Mouse (Mus musculus) myocyte (in vitro differentiated cells): ENCODE data around the gene E030018B13Rik. TPM values are rescaled to one million over a fixed set of nuclear protein-coding genes. Genes with fewer than 3 reads are reported as not detected.
A peak's percentile ranks its signal among the peaks of the same experiment; 100 is the strongest.

Experiments
- H3K27me3 ChIP-seq: one replicate; pipeline ENCODE4 v1.6.1; 2011; ENCODE audit not compliant: control insufficient read depth, insufficient read depth, insufficient read length
- H3K36me3 ChIP-seq: one replicate; pipeline ENCODE4 v1.6.1; 2011; ENCODE audit not compliant: control insufficient read depth, insufficient read depth
- H3K4me2 ChIP-seq: one replicate; pipeline ENCODE4 v1.6.1; 2011; ENCODE audit warnings: low read depth, control low read depth
- H3K4me3 ChIP-seq: one replicate; pipeline ENCODE4 v1.5.1; 2011; ENCODE audit warnings: mild to moderate bottlenecking, control low read depth, moderate library complexity
- H3K79me2 ChIP-seq: one replicate; pipeline ENCODE4 v1.6.1; 2011; ENCODE audit not compliant: control insufficient read depth, insufficient read depth
- H3ac ChIP-seq: one replicate; pipeline ENCODE4 v1.6.1; 2011; ENCODE audit not compliant: control insufficient read depth, insufficient read length
- CEBPB ChIP-seq: IDR thresholded peaks from 2 replicates; pipeline ENCODE4 v1.6.1; 2011; ENCODE audit warnings: mild to moderate bottlenecking, moderate library complexity; ENCODE audit not compliant: poor library complexity, insufficient read depth, severe bottlenecking
- E2F4 ChIP-seq: IDR thresholded peaks from one replicate; pipeline ENCODE4 v1.6.1; 2011; ENCODE audit warnings: mild to moderate bottlenecking, control low read depth, moderate library complexity; ENCODE audit not compliant: insufficient read depth
- MAX ChIP-seq: IDR thresholded peaks from one replicate; pipeline ENCODE4 v1.6.1; 2011; ENCODE audit warnings: low read depth, mild to moderate bottlenecking, control low read depth
- MYOD1 ChIP-seq, 3 experiments: IDR thresholded peaks; one replicate each; pipeline ENCODE4 v1.6.1; 2011; ENCODE audit warnings: control low read depth in 2 of 3, low read depth in 2 of 3, mild to moderate bottlenecking in 2 of 3, moderate library complexity in 1 of 3; ENCODE audit not compliant: insufficient read length in 2 of 3, control insufficient read depth in 1 of 3
- MYOG ChIP-seq, 3 experiments: IDR thresholded peaks; one replicate each; pipeline ENCODE4 v1.6.1; 2011; ENCODE audit warnings: control low read depth in 2 of 3, low read depth in 2 of 3, mild to moderate bottlenecking in 2 of 3; ENCODE audit not compliant: insufficient read length in 2 of 3, control insufficient read depth in 1 of 3, insufficient read depth in 1 of 3
- POLR2A ChIP-seq: IDR thresholded peaks from one replicate; pipeline ENCODE4 v1.6.1; 2011; ENCODE audit warnings: low read depth, mild to moderate bottlenecking, control low read depth, moderate library complexity; ENCODE audit not compliant: insufficient read length
- POLR2AphosphoS2 ChIP-seq: IDR thresholded peaks from one replicate; pipeline ENCODE4 v1.6.1; 2011; ENCODE audit warnings: low read depth, control low read depth; ENCODE audit not compliant: insufficient read length
- REST ChIP-seq: IDR thresholded peaks from one replicate; pipeline ENCODE4 v1.6.1; 2011; ENCODE audit warnings: mild to moderate bottlenecking, control low read depth, moderate library complexity; ENCODE audit not compliant: insufficient read depth, insufficient read length
- SRF ChIP-seq: IDR thresholded peaks from one replicate; pipeline ENCODE4 v1.6.1; 2011; ENCODE audit warnings: low read depth; ENCODE audit not compliant: control insufficient read depth, insufficient read length
- TCF12 ChIP-seq: IDR thresholded peaks from one replicate; pipeline ENCODE4 v1.6.1; 2011; ENCODE audit warnings: mild to moderate bottlenecking, control low read depth; ENCODE audit not compliant: poor library complexity, insufficient read depth, severe bottlenecking
- TCF3 ChIP-seq: IDR thresholded peaks from one replicate; pipeline ENCODE4 v1.6.1; 2011; ENCODE audit warnings: low read depth, control low read depth; ENCODE audit not compliant: insufficient read length
- USF1 ChIP-seq: IDR thresholded peaks from one replicate; pipeline ENCODE4 v1.6.1; 2011; ENCODE audit warnings: low read depth, mild to moderate bottlenecking, control low read depth, moderate library complexity
- polyA plus RNA-seq: library from polyadenylated mRNA; unstranded; fragments of >200 nt; fragmentation: generic; extraction: Trizol; gene quantifications from one replicate; pipeline ENCODE4 v1.2.1, GENCODE M21; 2012; ENCODE audit warnings: missing spikeins

E030018B13Rik gene
- polyA plus RNA-seq, 1 experiment = 0.17 TPM

- peaks cover 68% of the 10 kb centered on the region for H3K79me2 ChIP-seq
- peaks cover 7% of the 10 kb centered on the region for H3K36me3 ChIP-seq
- no peak overlapping the region for H3K4me2 ChIP-seq
- H3K27me3 ChIP-seq = no peaks in the 10 kb centered on the region
- no peak overlapping the region for H3ac ChIP-seq
- H3K4me3 ChIP-seq = no peak overlapping the region
- TF ChIP-seq MAX (no peak), USF1 (no peak), POLR2A (no peak), TCF3 (no peak), POLR2AphosphoS2 (no peak), MYOD1 (IDR thresholded peaks at IDR 0.05; ENCODE audit: control insufficient read depth in 1 of 3, insufficient read length in 2 of 3, low read depth in 2 of 3) (no peak), SRF (no peak), REST (no peak)
Observed at GRCm38 (mm10) chr7:63893729-63894128, 22.9 kb upstream of the E030018B13Rik start.

- TF ChIP-seq MYOD1 (IDR thresholded peaks at IDR 0.05; ENCODE audit: control insufficient read depth in 1 of 3, insufficient read length in 2 of 3, low read depth in 2 of 3) = no peak
- TF ChIP-seq POLR2AphosphoS2 = no peak
- H3K36me3 ChIP-seq = peaks cover 7% of the 10 kb centered on the region
- H3ac ChIP-seq = no peak overlapping the region
- peaks cover 77% of the 10 kb centered on the region for H3K79me2 ChIP-seq
- no peak overlapping the region for H3K4me3 ChIP-seq
- no peaks in the 10 kb centered on the region for H3K27me3 ChIP-seq
- no peak overlapping the region for H3K4me2 ChIP-seq
Observed at GRCm38 (mm10) chr7:63894662-63895061, 22.0 kb upstream of the E030018B13Rik start.

DNA sequence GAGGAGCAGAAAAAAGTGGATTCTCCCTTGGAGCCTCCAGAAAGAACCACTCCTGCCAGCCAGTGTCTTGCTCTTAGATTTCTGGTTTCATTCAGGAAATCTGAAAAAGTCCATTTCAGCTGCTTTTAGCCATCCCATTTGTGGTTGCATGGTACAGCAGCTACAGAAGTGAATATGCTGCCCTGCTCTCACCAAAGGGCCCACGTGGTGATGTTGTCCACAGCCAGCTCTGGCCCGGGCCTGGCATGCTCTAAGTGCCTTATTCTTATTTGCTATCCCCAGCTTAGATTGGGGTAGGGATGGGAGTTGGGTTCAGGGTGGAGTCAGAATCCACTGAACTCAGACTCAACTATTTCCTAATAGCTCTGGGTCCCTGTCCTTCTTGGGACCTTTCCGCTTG lies 21.4 kb upstream of the E030018B13Rik start:
- H3K4me3 ChIP-seq = no peak overlapping the region
- no peak overlapping the region for H3K4me2 ChIP-seq
- TF ChIP-seq SRF (no peak), E2F4 (no peak), POLR2A (no peak), MAX (no peak), TCF12 (no peak), USF1 (no peak), REST (no peak), TCF3 (no peak), MYOG (IDR thresholded peaks at IDR 0.05; ENCODE audit: control insufficient read depth in 1 of 3, insufficient read depth in 1 of 3, insufficient read length in 2 of 3, low read depth in 2 of 3) (no peak), POLR2AphosphoS2 (no peak), CEBPB (no peak), MYOD1 (IDR thresholded peaks at IDR 0.05; ENCODE audit: control insufficient read depth in 1 of 3, insufficient read length in 2 of 3, low read depth in 2 of 3) (no peak)
- peaks cover 6% of the 10 kb centered on the region for H3K36me3 ChIP-seq
- no peak overlapping the region for H3ac ChIP-seq
- no peaks in the 10 kb centered on the region for H3K27me3 ChIP-seq
- peaks cover 83% of the 10 kb centered on the region for H3K79me2 ChIP-seq

GRCm38 (mm10) chr7:63896276-63896967 lies 20.2 kb upstream of the E030018B13Rik start:
- Histone ChIP-seq H3ac (no peak overlapping the region), H3K4me3 (peak overlapping the region; percentile 6), H3K79me2 (peaks cover 95% of the 10 kb centered on the region), H3K36me3 (no peaks in the 10 kb centered on the region), H3K4me2 (peak overlapping the region; percentile 82), H3K27me3 (no peaks in the 10 kb centered on the region)
- no peak for TF ChIP-seq REST
- TF ChIP-seq USF1 = no peak
- TF ChIP-seq POLR2AphosphoS2 = peak; percentile 9
- peak in 1 of 3 experiments; percentile 40 for TF ChIP-seq MYOD1 (IDR thresholded peaks at IDR 0.05; ENCODE audit: control insufficient read depth in 1 of 3, insufficient read length in 2 of 3, low read depth in 2 of 3)

GRCm38 (mm10) chr7:63896968-63897468 lies 19.6 kb upstream of the E030018B13Rik start:
- peak overlapping the region; percentile 6 for H3K4me3 ChIP-seq

More at GRCm38 (mm10) chr7:63896968-63897468, 19.6 kb upstream of the E030018B13Rik start:
- TF ChIP-seq MYOD1 (IDR thresholded peaks at IDR 0.05; ENCODE audit: control insufficient read depth in 1 of 3, insufficient read length in 2 of 3, low read depth in 2 of 3) = peak in 1 of 3 experiments; percentile 62
- no peak for TF ChIP-seq USF1
- peak; percentile 26 for TF ChIP-seq POLR2A
- no peak for TF ChIP-seq SRF
- peak in 2 of 3 experiments; percentile 47 to 65 for TF ChIP-seq MYOG (IDR thresholded peaks at IDR 0.05; ENCODE audit: control insufficient read depth in 1 of 3, insufficient read depth in 1 of 3, insufficient read length in 2 of 3, low read depth in 2 of 3)
- TF ChIP-seq CEBPB = no peak
- no peak for TF ChIP-seq E2F4
- TF ChIP-seq TCF12 = no peak
- Histone ChIP-seq H3K36me3 (no peaks in the 10 kb centered on the region), H3K79me2 (peaks cover 95% of the 10 kb centered on the region), H3K27me3 (no peaks in the 10 kb centered on the region), H3K4me2 (peak overlapping the region; percentile 82), H3ac (no peak overlapping the region)
